ENCODE assay signal across 9 mouse cellular contexts in the genomic region with DNA sequence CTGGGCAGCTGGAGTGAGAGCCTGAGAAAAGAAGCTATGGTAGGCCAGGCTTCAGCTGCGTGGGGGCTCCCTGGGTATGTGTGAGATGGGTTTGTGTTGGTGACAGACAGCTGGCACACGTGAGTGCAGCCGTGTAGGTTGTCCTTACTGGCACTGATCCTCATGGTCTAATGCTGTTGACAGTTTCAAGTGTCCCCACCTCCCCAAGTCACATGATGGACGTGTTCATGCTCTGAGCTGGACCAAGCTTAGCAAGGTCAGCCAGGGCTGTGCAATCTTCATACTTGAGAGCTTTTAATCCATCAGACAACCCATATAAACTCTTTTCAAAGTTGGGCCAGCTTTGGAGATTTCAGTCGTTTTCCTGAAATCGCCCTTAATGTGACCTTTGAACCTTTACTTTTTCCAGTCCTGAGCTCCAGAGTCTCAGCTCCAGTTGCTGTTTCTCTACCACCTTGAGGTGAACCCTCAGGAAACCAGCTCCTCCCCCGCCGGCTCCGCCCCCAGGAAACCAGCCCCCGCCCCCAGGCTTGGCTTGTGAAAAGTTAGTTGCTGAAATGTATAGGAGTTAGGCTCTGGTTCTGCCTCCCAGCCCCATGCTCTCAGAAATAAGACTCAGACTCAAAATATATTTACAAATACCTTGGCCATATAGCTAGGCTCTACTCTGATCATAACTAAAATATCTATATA. TPM values are rescaled to one million over a fixed set of nuclear protein-coding genes. Genes with fewer than 3 reads are reported as not detected.
DNase-seq lines count a peak whose midpoint lies in the region; ATAC-seq and TF ChIP-seq lines count a peak whose summit lies in the region.
"Had no signal": no experiment of that assay in that cellular context is flagged by ENCODE, and none has a peak within 500 bp of the region (broad histone marks: within the 10 kb centered on the region; RNA-seq: fewer than 3 reads in every experiment).

No protein-coding gene starts in this region.

- 0 out of 2 replicates have a peak, but pooled peaks cover 6% of the 10 kb centered on the region for H3K4me1 ChIP-seq in heart, postnatal 0 days (ENCODE audit: control insufficient read depth, insufficient read depth)
- H3K4me1 ChIP-seq in midbrain, embryonic 15.5 days = no peaks in the 10 kb centered on the region

- H3K4me3 ChIP-seq in heart, postnatal 0 days (ENCODE audit: low read depth, low read length) = no peak overlapping the region
- H3K4me3 ChIP-seq in midbrain, embryonic 15.5 days = no peak overlapping the region

- peak overlapping the region; percentile 63 for H3K27ac ChIP-seq in heart, postnatal 0 days (ENCODE audit: low read depth)
- no peak overlapping the region for H3K27ac ChIP-seq in midbrain, embryonic 15.5 days

- WGBS in heart, postnatal 0 days = 12% methylated on average over 10 of the region's 10 CpGs
- 37% methylated on average over 10 of the region's 10 CpGs for WGBS in midbrain, embryonic 15.5 days

- H3K9ac ChIP-seq in heart, postnatal 0 days (replicated peaks; ENCODE audit: low read depth, low read length) = no peak overlapping the region
- no peak overlapping the region for H3K9ac ChIP-seq in midbrain, embryonic 15.5 days

- DNase-seq in 3134 (ENCODE audit: extremely low read depth, insufficient read length, low spot score) (peak; percentile 36), A20 (ENCODE audit: low read depth, low spot score) (peak; percentile 31)
- peak; percentile 72 for DNase-seq in heart, postnatal 0 days (ENCODE audit: low spot score)
- no peak for DNase-seq in frontal cortex, postnatal 10 days (ENCODE audit: low spot score in 2 of 2)
- no peak for DNase-seq in layer of hippocampus, postnatal 36 days

- no peak overlapping the region for H3K4me2 ChIP-seq in heart, postnatal 0 days (ENCODE audit: low read depth, low read length)
- no peak overlapping the region for H3K4me2 ChIP-seq in midbrain, embryonic 15.5 days
- H3K4me2 ChIP-seq: midbrain, embryonic 11.5 days had no signal

- H3K27me3 ChIP-seq in heart, postnatal 0 days (ENCODE audit: control insufficient read depth, insufficient read depth, low read length) = no peaks in the 10 kb centered on the region
- 0 out of 2 replicates have a peak, but pooled peaks cover 3% of the 10 kb centered on the region for H3K27me3 ChIP-seq in midbrain, embryonic 15.5 days (replicated peaks)

- no peak for TF ChIP-seq CTCF in heart, postnatal 0 days (IDR thresholded peaks at IDR 0.05; ENCODE audit: low read depth)

- peak; percentile 93 for ATAC-seq in heart, postnatal 0 days (ENCODE audit: insufficient read depth, low read depth)
- 0 out of 2 replicates have a peak, but pooled peaks have one; percentile 26 for ATAC-seq in megakaryocyte progenitor cell, adult 5-6 weeks (replicated peaks; ENCODE audit: poor library complexity)
- ATAC-seq in midbrain, embryonic 15.5 days (replicated peaks) = no peak

- peaks cover 6% of the 10 kb centered on the region; the same call in 1 of the 2 replicates for H3K36me3 ChIP-seq in heart, postnatal 0 days (replicated peaks; ENCODE audit: control insufficient read depth, insufficient read depth, low read length)
- no peaks in the 10 kb centered on the region for H3K36me3 ChIP-seq in midbrain, embryonic 15.5 days (replicated peaks)

- H3K9me3 ChIP-seq in heart, postnatal 0 days (replicated peaks; ENCODE audit: control insufficient read depth, low read length) = no peaks in the 10 kb centered on the region
- no peaks in the 10 kb centered on the region for H3K9me3 ChIP-seq in midbrain, embryonic 15.5 days

- TF ChIP-seq EP300 in heart, postnatal 0 days (IDR thresholded peaks at IDR 0.05; ENCODE audit: low read depth) = peak; percentile 68

RNA-seq across cellular contexts. Expression of gene Unc93b1, which starts 11.0 kb away (rescaled TPM):
- 11.9 and 29.6 TPM in 2 replicates for total RNA-seq in heart, postnatal 0 days (2014; rRNA removed; ENCODE audit: low replicate concordance)
- 15.5 and 18.1 TPM in 2 replicates for polyA plus RNA-seq in heart, postnatal 0 days (2015; fragmentation: Nextera tagmentation; extraction: Ambion mirVana)
- total RNA-seq in megakaryocyte progenitor cell, adult 5-6 weeks (2015) = 95.9 and 111 TPM in 2 replicates
- total RNA-seq in megakaryocyte progenitor cell, adult 5-6 weeks (2017) = 175 and 202 TPM in 2 replicates
- total RNA-seq in layer of hippocampus, postnatal 36 days (2021) = 10 to 100 TPM; 14.2 to 14.5 TPM
- 11.7 and 11.8 TPM in 2 replicates for polyA plus RNA-seq in midbrain, embryonic 15.5 days (2015; fragmentation: Nextera tagmentation; extraction: Ambion mirVana)

RNA-seq across cellular contexts. Expression of gene Aldh3b3, which starts 12.4 kb away (rescaled TPM):
- not detected in 2 replicates for total RNA-seq in heart, postnatal 0 days (2014; rRNA removed; ENCODE audit: low replicate concordance)
- polyA plus RNA-seq in heart, postnatal 0 days (2015; fragmentation: Nextera tagmentation; extraction: Ambion mirVana) = 0.22 and 0.29 TPM in 2 replicates
- 0.32 and 0.71 TPM in 2 replicates for total RNA-seq in megakaryocyte progenitor cell, adult 5-6 weeks (2015)
- 0.04 and 0.27 TPM in 2 replicates for total RNA-seq in megakaryocyte progenitor cell, adult 5-6 weeks (2017)
- total RNA-seq in layer of hippocampus, postnatal 36 days (2021) = not detected
- not detected in 2 replicates for polyA plus RNA-seq in midbrain, embryonic 15.5 days (2015; fragmentation: Nextera tagmentation; extraction: Ambion mirVana)
- total RNA-seq: hematopoietic stem cell, adult 5-6 weeks had no signal
- polyA plus RNA-seq: midbrain, embryonic 11.5 days had no signal

RNA-seq across cellular contexts. Expression of gene Aldh3b1, which starts 16.4 kb away (rescaled TPM):
- 1.9 and 2.1 TPM in 2 replicates for total RNA-seq in heart, postnatal 0 days (2014; rRNA removed; ENCODE audit: low replicate concordance)
- 3.1 and 3.2 TPM in 2 replicates for polyA plus RNA-seq in heart, postnatal 0 days (2015; fragmentation: Nextera tagmentation; extraction: Ambion mirVana)
- 5.0 and 6.9 TPM in 2 replicates for total RNA-seq in megakaryocyte progenitor cell, adult 5-6 weeks (2015)
- 10.5 and 12.6 TPM in 2 replicates for total RNA-seq in megakaryocyte progenitor cell, adult 5-6 weeks (2017)
- 1 to 10 TPM; 2.8 to 3.0 TPM for total RNA-seq in layer of hippocampus, postnatal 36 days (2021)
- 1.9 TPM in 2 replicates for polyA plus RNA-seq in midbrain, embryonic 15.5 days (2015; fragmentation: Nextera tagmentation; extraction: Ambion mirVana)

RNA-seq across cellular contexts. Expression of gene Aldh3b2, which starts 26.1 kb away (rescaled TPM):
- total RNA-seq in heart, postnatal 0 days (2014; rRNA removed; ENCODE audit: low replicate concordance) = 3.9 TPM in 1 of 2 replicates, not detected in the other
- polyA plus RNA-seq in heart, postnatal 0 days (2015; fragmentation: Nextera tagmentation; extraction: Ambion mirVana) = 0.18 TPM in 2 replicates
- total RNA-seq in megakaryocyte progenitor cell, adult 5-6 weeks (2015) = not detected in 2 replicates
- total RNA-seq in megakaryocyte progenitor cell, adult 5-6 weeks (2017) = 0.25 TPM in 1 of 2 replicates, not detected in the other
- under 1 TPM; 0.72 to 0.86 TPM for total RNA-seq in layer of hippocampus, postnatal 36 days (2021)
- polyA plus RNA-seq in midbrain, embryonic 15.5 days (2015; fragmentation: Nextera tagmentation; extraction: Ambion mirVana) = 0.43 and 0.67 TPM in 2 replicates
- total RNA-seq: hematopoietic stem cell, adult 5-6 weeks had no signal

RNA-seq across cellular contexts. Expression of gene Ndufs8, which starts 33.4 kb away (rescaled TPM):
- 506 and 520 TPM in 2 replicates for total RNA-seq in heart, postnatal 0 days (2014; rRNA removed; ENCODE audit: low replicate concordance)
- 681 and 696 TPM in 2 replicates for polyA plus RNA-seq in heart, postnatal 0 days (2015; fragmentation: Nextera tagmentation; extraction: Ambion mirVana)
- total RNA-seq in megakaryocyte progenitor cell, adult 5-6 weeks (2015) = 239 and 257 TPM in 2 replicates
- total RNA-seq in megakaryocyte progenitor cell, adult 5-6 weeks (2017) = 65.6 and 86.1 TPM in 2 replicates
- total RNA-seq in layer of hippocampus, postnatal 36 days (2021) = 100 to 1,000 TPM; 133 to 144 TPM
- 246 and 258 TPM in 2 replicates for polyA plus RNA-seq in midbrain, embryonic 15.5 days (2015; fragmentation: Nextera tagmentation; extraction: Ambion mirVana)

Comparison
In these comparisons a context has a peak if more than half of its experiments do, and no peak if none do; other contexts are left out.
1. DNase-seq: peak in 3134 (single experiment), A20 (single experiment) and heart, postnatal 0 days (single experiment); none in frontal cortex, postnatal 10 days (0 of 2) and layer of hippocampus, postnatal 36 days (0 of 2).